ENCODE assay signal across 8 mouse cellular contexts in the genomic region with DNA sequence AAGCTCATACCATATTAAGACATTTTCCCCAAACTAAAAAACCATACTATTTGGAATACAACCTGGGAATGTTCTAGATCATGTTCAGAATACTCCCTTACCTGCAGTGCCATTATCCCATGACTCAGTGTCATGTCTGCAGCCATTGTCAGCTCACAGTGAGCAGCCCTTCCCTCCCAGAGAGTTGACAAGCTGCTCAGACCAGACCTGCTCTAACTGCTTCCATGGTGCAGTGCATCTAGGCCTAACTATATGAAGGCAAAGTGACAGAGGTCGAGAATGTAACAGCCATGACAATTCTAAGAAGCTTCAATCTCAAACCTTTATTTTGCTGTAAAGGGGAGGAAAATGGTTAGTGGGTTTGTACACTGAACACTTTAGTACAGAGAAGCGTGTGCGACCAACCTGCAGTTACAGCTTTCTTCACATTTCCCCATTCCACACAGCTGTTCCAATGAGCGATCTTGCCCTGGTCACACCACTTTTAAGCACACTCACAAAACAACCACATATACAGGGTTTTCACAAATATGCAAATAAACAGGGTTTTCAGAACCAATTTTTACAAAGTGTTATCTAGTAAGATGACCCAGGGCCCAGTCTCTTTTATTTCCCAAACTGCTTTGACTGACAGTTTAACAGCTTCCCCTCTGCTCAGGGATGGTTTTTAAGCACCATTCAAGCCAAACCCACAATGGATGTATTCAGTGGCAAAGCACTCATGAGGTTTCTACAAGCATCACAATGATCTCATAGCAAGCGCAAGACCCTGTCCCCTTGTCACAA. TPM values are rescaled to one million over a fixed set of nuclear protein-coding genes. Genes with fewer than 3 reads are reported as not detected.
A peak's percentile ranks its signal among the peaks of the same experiment; 100 is the strongest.
DNase-seq lines count a peak whose midpoint lies in the region; ATAC-seq and TF ChIP-seq lines count a peak whose summit lies in the region.

No protein-coding gene starts in this region.

- peaks cover 78% of the 10 kb centered on the region for H3K79me2 ChIP-seq in myocyte (ENCODE audit: control insufficient read depth, insufficient read depth)

- H3K4me3 ChIP-seq in midbrain, embryonic 12.5 days: no peak overlapping the region
- H3K4me3 ChIP-seq in midbrain, embryonic 11.5 days (ENCODE audit: low read depth, low read length): no peak overlapping the region
- no peak overlapping the region for H3K4me3 ChIP-seq in hindbrain, embryonic 11.5 days (ENCODE audit: low read depth, low read length)
- H3K4me3 ChIP-seq in myocyte: peak overlapping the region; percentile 100

- peak overlapping the region; percentile 93 for H3ac ChIP-seq in myocyte (ENCODE audit: control insufficient read depth, insufficient read length)

- H3K4me2 ChIP-seq in midbrain, embryonic 12.5 days (replicated peaks): no peak overlapping the region
- H3K4me2 ChIP-seq in midbrain, embryonic 11.5 days: no peak overlapping the region
- H3K4me2 ChIP-seq in hindbrain, embryonic 11.5 days (replicated peaks; ENCODE audit: low read depth, low read length): no peak overlapping the region
- peak overlapping the region; percentile 87 for H3K4me2 ChIP-seq in myocyte (ENCODE audit: low read depth)

- H3K9ac ChIP-seq in midbrain, embryonic 12.5 days (replicated peaks): no peak overlapping the region
- no peak overlapping the region for H3K9ac ChIP-seq in midbrain, embryonic 11.5 days (ENCODE audit: low read length)
- H3K9ac ChIP-seq in hindbrain, embryonic 11.5 days (ENCODE audit: low read depth, low read length): no peak overlapping the region

- TF ChIP-seq POLR2A in myocyte (IDR thresholded peaks at IDR 0.05; ENCODE audit: insufficient read length, low read depth): peak; percentile 83

- peak; percentile 38 for DNase-seq in CD4-positive, CD25-positive, alpha-beta regulatory T cell, adult 2 months (ENCODE audit: low read depth, low spot score)
- DNase-seq in midbrain, embryonic 11.5 days (ENCODE audit: low spot score, missing footprints): no peak
- DNase-seq in hindbrain, embryonic 11.5 days (ENCODE audit: low spot score): peak; percentile 32
- no peak for DNase-seq in thymus, adult 18-20 months
- DNase-seq in right cerebral cortex, adult 18-20 months: no peak

- WGBS in midbrain, embryonic 12.5 days: 70% methylated on average over 5 of the region's 5 CpGs
- WGBS in midbrain, embryonic 11.5 days: 72% methylated on average over 5 of the region's 5 CpGs
- 43% methylated on average over 5 of the region's 5 CpGs for WGBS in hindbrain, embryonic 11.5 days

- no peaks in the 10 kb centered on the region for H3K9me3 ChIP-seq in midbrain, embryonic 12.5 days
- no peaks in the 10 kb centered on the region for H3K9me3 ChIP-seq in midbrain, embryonic 11.5 days (ENCODE audit: control insufficient read depth, low read length)
- no peaks in the 10 kb centered on the region for H3K9me3 ChIP-seq in hindbrain, embryonic 11.5 days (ENCODE audit: control insufficient read depth, low read length)

- peak overlapping the region; percentile 49; the same call in 1 of the 2 replicates for H3K27ac ChIP-seq in midbrain, embryonic 12.5 days (replicated peaks)
- no peak overlapping the region for H3K27ac ChIP-seq in midbrain, embryonic 11.5 days (ENCODE audit: low read depth, low read length)
- peak overlapping the region; percentile 24; the same call in 1 of the 2 replicates for H3K27ac ChIP-seq in hindbrain, embryonic 11.5 days (ENCODE audit: low read depth, low read length)

- H3K36me3 ChIP-seq in midbrain, embryonic 12.5 days: no peaks in the 10 kb centered on the region
- no peaks in the 10 kb centered on the region for H3K36me3 ChIP-seq in midbrain, embryonic 11.5 days (ENCODE audit: control insufficient read depth, insufficient read depth, low read length)
- no peaks in the 10 kb centered on the region for H3K36me3 ChIP-seq in hindbrain, embryonic 11.5 days (ENCODE audit: control insufficient read depth, insufficient read depth, low read length)
- peaks cover 13% of the 10 kb centered on the region for H3K36me3 ChIP-seq in myocyte (ENCODE audit: control insufficient read depth, insufficient read depth)

- H3K27me3 ChIP-seq in midbrain, embryonic 12.5 days: peaks cover 5% of the 10 kb centered on the region; the same call in 1 of the 2 replicates
- H3K27me3 ChIP-seq in midbrain, embryonic 11.5 days (ENCODE audit: control insufficient read depth, insufficient read depth, low read length): no peaks in the 10 kb centered on the region
- no peaks in the 10 kb centered on the region for H3K27me3 ChIP-seq in hindbrain, embryonic 11.5 days (ENCODE audit: control insufficient read depth, insufficient read depth, low read length)
- H3K27me3 ChIP-seq in myocyte (ENCODE audit: control insufficient read depth, insufficient read depth, insufficient read length): no peaks in the 10 kb centered on the region

- peaks cover 58% of the 10 kb centered on the region for H3K4me1 ChIP-seq in midbrain, embryonic 12.5 days
- peaks cover 45% of the 10 kb centered on the region for H3K4me1 ChIP-seq in midbrain, embryonic 11.5 days (ENCODE audit: control insufficient read depth, insufficient read depth, low read length)
- H3K4me1 ChIP-seq in hindbrain, embryonic 11.5 days (replicated peaks; ENCODE audit: control insufficient read depth, insufficient read depth, low read length): peaks cover 19% of the 10 kb centered on the region

- no peak for ATAC-seq in CD4-positive, CD25-positive, alpha-beta regulatory T cell, adult 4 months
- ATAC-seq in midbrain, embryonic 12.5 days (ENCODE audit: low FRiP score, low read depth): no peak
- no peak for ATAC-seq in midbrain, embryonic 11.5 days (ENCODE audit: low FRiP score)
- no peak for ATAC-seq in hindbrain, embryonic 11.5 days (ENCODE audit: low FRiP score)

TF ChIP-seq in myocyte, 11 proteins besides CTCF, POLR2A, EP300 and RAD21:
- TF ChIP-seq POLR2AphosphoS2 (IDR thresholded peaks at IDR 0.05; ENCODE audit: insufficient read length, low read depth) (peak; percentile 99), TCF3 (IDR thresholded peaks at IDR 0.05; ENCODE audit: insufficient read length, low read depth) (no peak), MYOD1 (IDR thresholded peaks at IDR 0.05; ENCODE audit: control insufficient read depth in 1 of 3, insufficient read length in 2 of 3, low read depth in 2 of 3) (peak in 1 of 3 experiments; percentile 14)

RNA-seq across cellular contexts. Expression of gene Frmd8, which starts 32.9 kb away (rescaled TPM):
- 10 to 100 TPM; 62.6 to 85.3 TPM for polyA plus RNA-seq in CD4-positive, CD25-positive, alpha-beta regulatory T cell, adult 4 months (2017; shearing (Covaris generic))
- polyA plus RNA-seq in midbrain, embryonic 12.5 days (2016; fragmentation: Nextera tagmentation; extraction: Ambion mirVana): 22.3 and 24.8 TPM in 2 replicates
- 11.5 and 14.0 TPM in 2 replicates for polyA plus RNA-seq in midbrain, embryonic 11.5 days (2014; fragmentation: Nextera tagmentation; extraction: Ambion mirVana)
- polyA plus RNA-seq in hindbrain, embryonic 11.5 days (2014; fragmentation: Nextera tagmentation; extraction: Ambion mirVana): 14.9 and 15.8 TPM in 2 replicates
- 22.3 TPM for polyA plus RNA-seq in myocyte (2012; fragmentation: generic; extraction: Trizol)

RNA-seq across cellular contexts. Expression of gene Slc25a45, which starts 35.4 kb away (rescaled TPM):
- polyA plus RNA-seq in CD4-positive, CD25-positive, alpha-beta regulatory T cell, adult 4 months (2017; shearing (Covaris generic)): 10 to 100 TPM; 51.6 to 73.7 TPM
- polyA plus RNA-seq in midbrain, embryonic 12.5 days (2016; fragmentation: Nextera tagmentation; extraction: Ambion mirVana): 1.9 and 3.4 TPM in 2 replicates
- 1.1 and 1.8 TPM in 2 replicates for polyA plus RNA-seq in midbrain, embryonic 11.5 days (2014; fragmentation: Nextera tagmentation; extraction: Ambion mirVana)
- polyA plus RNA-seq in hindbrain, embryonic 11.5 days (2014; fragmentation: Nextera tagmentation; extraction: Ambion mirVana): 1.0 and 1.1 TPM in 2 replicates
- 5.2 TPM for polyA plus RNA-seq in myocyte (2012; fragmentation: generic; extraction: Trizol)

RNA-seq across cellular contexts. Expression of gene Tigd3, which starts 51.8 kb away (rescaled TPM):
- polyA plus RNA-seq in CD4-positive, CD25-positive, alpha-beta regulatory T cell, adult 4 months (2017; shearing (Covaris generic)): under 1 TPM; 0.51 to 0.84 TPM
- polyA plus RNA-seq in midbrain, embryonic 12.5 days (2016; fragmentation: Nextera tagmentation; extraction: Ambion mirVana): 11.1 and 11.4 TPM in 2 replicates
- 7.3 and 8.3 TPM in 2 replicates for polyA plus RNA-seq in midbrain, embryonic 11.5 days (2014; fragmentation: Nextera tagmentation; extraction: Ambion mirVana)
- 7.0 and 7.5 TPM in 2 replicates for polyA plus RNA-seq in hindbrain, embryonic 11.5 days (2014; fragmentation: Nextera tagmentation; extraction: Ambion mirVana)
- 0.31 TPM for polyA plus RNA-seq in myocyte (2012; fragmentation: generic; extraction: Trizol)

Comparison
In these comparisons a context has a peak if more than half of its experiments do, and no peak if none do; other contexts are left out.
1. DNase-seq: peak in CD4-positive, CD25-positive, alpha-beta regulatory T cell, adult 2 months (single experiment) and hindbrain, embryonic 11.5 days (single experiment); none in midbrain, embryonic 11.5 days (single experiment), thymus, adult 18-20 months (0 of 2) and right cerebral cortex, adult 18-20 months (single experiment).